Mouse (Mus musculus) CH12.LX (cell line): Measurements from ENCODE around the gene Git2. TPM values are rescaled to one million over a fixed set of nuclear protein-coding genes. Genes with fewer than 3 reads are reported as not detected.

ENCODE experiments used
- DNase-seq: peaks from one replicate; pipeline ENCODE4 v3.0.0-alpha.2; 2013; ENCODE audit errors: extremely low read depth
- H3K27ac ChIP-seq: 2 replicates; pipeline ENCODE4 v1.5.1; 2012; ENCODE audit warnings: low read depth, mild to moderate bottlenecking, control low read depth, moderate library complexity; ENCODE audit not compliant: insufficient read depth
- H3K27me3 ChIP-seq: replicated peaks from 2 replicates; pipeline ENCODE3; 2012; ENCODE audit warnings: inconsistent platforms
- H3K36me3 ChIP-seq, 2 experiments: replicated peaks in 1 of 2; 2 replicates each; pipeline versions ENCODE3 to v1.6.1; 2012; ENCODE audit warnings: inconsistent platforms in 1 of 2, low read length in 1 of 2, mild to moderate bottlenecking in 1 of 2, mixed read lengths in 1 of 2, moderate library complexity in 1 of 2; ENCODE audit not compliant: control insufficient read depth in 1 of 2, insufficient read depth in 1 of 2
- H3K4me1 ChIP-seq, 2 experiments: 2 replicates each; pipeline ENCODE4 v1.6.1; 2012; ENCODE audit warnings: inconsistent platforms in 1 of 2, moderate library complexity in 1 of 2; ENCODE audit not compliant: insufficient read depth in 2 of 2, control insufficient read depth in 1 of 2
- H3K4me2 ChIP-seq: 2 replicates; pipeline ENCODE4 v1.6.1; 2012; ENCODE audit warnings: low read depth, mild to moderate bottlenecking, control low read depth; ENCODE audit not compliant: poor library complexity, insufficient read depth, severe bottlenecking
- H3K4me3 ChIP-seq, 3 experiments: fragments of 150-350 bp in 1 of 3; sonication (generic) in 1 of 3; replicated peaks in 1 of 3; 2 replicates each; pipeline versions ENCODE3 to v1.5.1; 2011 to 2012; ENCODE audit warnings: low read depth in 2 of 3, low read length in 2 of 3, mild to moderate bottlenecking in 2 of 3, moderate library complexity in 2 of 3, control low read depth in 1 of 3, improper control_type of control experiment in 1 of 3, inconsistent platforms in 1 of 3, mixed read lengths in 1 of 3; ENCODE audit not compliant: poor library complexity in 1 of 3
- H3K79me2 ChIP-seq: replicated peaks from 2 replicates; pipeline ENCODE4 v1.6.1; 2012; ENCODE audit warnings: mild to moderate bottlenecking, moderate library complexity; ENCODE audit not compliant: control insufficient read depth, poor library complexity, insufficient read depth, severe bottlenecking; ENCODE audit errors: extremely low read depth
- H3K9ac ChIP-seq: 2 replicates; pipeline ENCODE4 v1.6.1; 2012; ENCODE audit warnings: low read depth, mild to moderate bottlenecking, control low read depth, moderate library complexity; ENCODE audit not compliant: insufficient read depth
- H3K9me3 ChIP-seq: replicated peaks from 2 replicates; pipeline ENCODE3; 2012; ENCODE audit warnings: low read length, inconsistent platforms, mixed read lengths
- BHLHE40 ChIP-seq: IDR thresholded peaks from 2 replicates; pipeline ENCODE4 v1.6.1; 2011; ENCODE audit warnings: mild to moderate bottlenecking, low read depth, low read length, improper control_type of control experiment
- CHD1 ChIP-seq: IDR thresholded peaks from 2 replicates; pipeline ENCODE4 v1.6.1; 2012; ENCODE audit warnings: low read depth, low read length, improper control_type of control experiment, inconsistent platforms
- CHD2 ChIP-seq: IDR thresholded peaks from 2 replicates; pipeline ENCODE4 v1.6.1; 2011; ENCODE audit warnings: low read length, improper control_type of control experiment
- CTCF ChIP-seq, 2 experiments: IDR thresholded peaks in 1 of 2; conservative IDR thresholded peaks in 1 of 2; 2 replicates each; pipeline ENCODE4 v1.5.1; 2011 to 2012; ENCODE audit warnings: low read depth in 2 of 2, low read length in 2 of 2, improper control_type of control experiment in 1 of 2, inconsistent platforms in 1 of 2, mild to moderate bottlenecking in 1 of 2, moderate library complexity in 1 of 2
- E2F4 ChIP-seq: IDR thresholded peaks from 2 replicates; pipeline ENCODE4 v1.6.1; 2011; ENCODE audit warnings: low read depth, low read length, improper control_type of control experiment; ENCODE audit not compliant: insufficient replicate concordance
- ELF1 ChIP-seq: IDR thresholded peaks from 2 replicates; pipeline ENCODE4 v1.6.1; 2014; ENCODE audit warnings: low read depth, mild to moderate bottlenecking, inconsistent platforms, low read length, improper control_type of control experiment
- EP300 ChIP-seq: IDR thresholded peaks from 2 replicates; pipeline ENCODE4 v1.6.1; 2011; ENCODE audit warnings: low read length, improper control_type of control experiment
- ETS1 ChIP-seq: conservative IDR thresholded peaks from 2 replicates; pipeline ENCODE4 v1.6.1; 2012; ENCODE audit warnings: low read depth, mild to moderate bottlenecking, inconsistent platforms, low read length, improper control_type of control experiment, moderate library complexity
- GABPA ChIP-seq: IDR thresholded peaks from 2 replicates; pipeline ENCODE4 v1.6.1; 2012; ENCODE audit warnings: low read depth, low read length, improper control_type of control experiment, inconsistent platforms; ENCODE audit not compliant: insufficient replicate concordance
- HCFC1 ChIP-seq: IDR thresholded peaks from 2 replicates; pipeline ENCODE4 v1.6.1; 2012; ENCODE audit warnings: low read depth, mild to moderate bottlenecking, inconsistent platforms, low read length, improper control_type of control experiment
- IRF4 ChIP-seq: IDR thresholded peaks from 2 replicates; pipeline ENCODE4 v1.6.1; 2014; ENCODE audit warnings: low read depth, mild to moderate bottlenecking, inconsistent platforms, low read length, improper control_type of control experiment
- JUND ChIP-seq: conservative IDR thresholded peaks from 2 replicates; pipeline ENCODE4 v1.6.1; 2011; ENCODE audit warnings: low read depth, low read length, improper control_type of control experiment
- KAT2A ChIP-seq: IDR thresholded peaks from 2 replicates; pipeline ENCODE4 v1.6.1; 2012; ENCODE audit warnings: low read length, improper control_type of control experiment, inconsistent platforms; ENCODE audit not compliant: insufficient replicate concordance
- MAX ChIP-seq: IDR thresholded peaks from 2 replicates; pipeline ENCODE4 v1.6.1; 2011; ENCODE audit warnings: low read length, improper control_type of control experiment
- MAZ ChIP-seq: IDR thresholded peaks from 2 replicates; pipeline ENCODE4 v1.6.1; 2012; ENCODE audit warnings: low read depth, mild to moderate bottlenecking, inconsistent platforms, low read length, improper control_type of control experiment, moderate library complexity
- MEF2A ChIP-seq: IDR thresholded peaks from 2 replicates; pipeline ENCODE4 v1.6.1; 2014; ENCODE audit warnings: low read depth, mild to moderate bottlenecking, inconsistent platforms, low read length, improper control_type of control experiment, borderline replicate concordance
- MXI1 ChIP-seq: IDR thresholded peaks from 2 replicates; pipeline ENCODE4 v1.6.1; 2011; ENCODE audit warnings: mild to moderate bottlenecking, low read depth, low read length, improper control_type of control experiment
- MYC ChIP-seq: IDR thresholded peaks from 2 replicates; pipeline ENCODE4 v1.6.1; 2011; ENCODE audit warnings: low read depth, mild to moderate bottlenecking, improper control_type of control experiment, low read length
- POLR2A ChIP-seq: IDR thresholded peaks from 2 replicates; pipeline ENCODE4 v1.6.1; 2011; ENCODE audit warnings: low read depth, mild to moderate bottlenecking, improper control_type of control experiment, low read length
- RAD21 ChIP-seq: IDR thresholded peaks from 2 replicates; pipeline ENCODE4 v1.6.1; 2011; ENCODE audit warnings: low read depth, mild to moderate bottlenecking, low read length, improper control_type of control experiment, moderate library complexity
- RCOR1 ChIP-seq: conservative IDR thresholded peaks from 2 replicates; pipeline ENCODE4 v1.6.1; 2012; ENCODE audit warnings: low read depth, mild to moderate bottlenecking, inconsistent platforms, low read length, improper control_type of control experiment
- TBP ChIP-seq: conservative IDR thresholded peaks from 2 replicates; pipeline ENCODE4 v1.6.1; 2011; ENCODE audit warnings: low read depth, low read length, improper control_type of control experiment
- TCF12 ChIP-seq: IDR thresholded peaks from 2 replicates; pipeline ENCODE4 v1.6.1; 2014; ENCODE audit warnings: low read depth, mild to moderate bottlenecking, inconsistent platforms, low read length, improper control_type of control experiment
- USF1 ChIP-seq: IDR thresholded peaks from 2 replicates; pipeline ENCODE4 v1.6.1; 2014; ENCODE audit warnings: low read depth, mild to moderate bottlenecking, inconsistent platforms, low read length, improper control_type of control experiment
- USF2 ChIP-seq: conservative IDR thresholded peaks from 2 replicates; pipeline ENCODE4 v1.6.1; 2011; ENCODE audit warnings: low read depth, low read length, improper control_type of control experiment
- ZC3H11A ChIP-seq: IDR thresholded peaks from 2 replicates; pipeline ENCODE4 v1.6.1; 2012; ENCODE audit warnings: low read depth, mild to moderate bottlenecking, inconsistent platforms, low read length, improper control_type of control experiment
- ZKSCAN1 ChIP-seq: IDR thresholded peaks from 2 replicates; pipeline ENCODE4 v1.6.1; 2012; ENCODE audit warnings: low read depth, inconsistent platforms, low read length, improper control_type of control experiment, borderline replicate concordance
- ZNF384 ChIP-seq: IDR thresholded peaks from 2 replicates; pipeline ENCODE4 v1.6.1; 2012; ENCODE audit warnings: low read depth, low read length, improper control_type of control experiment, inconsistent platforms
- dilution Hi-C: fragments of 300-500 bp; cut with MboI; formaldehyde crosslinking; loops from 2 replicates; pipeline ENCODE4 v1.14.3; 2020; ENCODE audit warnings: low sequenced_read_pairs; ENCODE audit not compliant: extremely low pct_unique_long_range_greater_than_20kb, extremely low pct_ligation_motif_present
- in situ Hi-C: fragments of 300-500 bp; cut with MboI; formaldehyde crosslinking; loops from 3 replicates; pipeline ENCODE4 v1.14.3; 2019; ENCODE audit warnings: low sequenced_read_pairs, low pct_ligation_motif_present, low pct_unique_long_range_greater_than_20kb, mixed read lengths
- polyA plus RNA-seq: library from polyadenylated mRNA; unstranded; fragments of >175 nt; gene quantifications from 2 replicates; pipeline ENCODE4 v1.2.1, GENCODE M21; 2012; ENCODE audit warnings: low read depth; ENCODE audit not compliant: insufficient read length
- total RNA-seq, 2 experiments: library from RNA; depleted of rRNA; stranded (reverse); fragments of 300-350 nt in 1 of 2; fragments of >200 nt in 1 of 2; gene quantifications; 2 replicates each; pipeline ENCODE4 v1.2.3; 2012 to 2014

Git2 gene
- total and polyA plus RNA-seq, 3 experiments, result 12.3 to 29.4 (median 22.1) TPM

DNA sequence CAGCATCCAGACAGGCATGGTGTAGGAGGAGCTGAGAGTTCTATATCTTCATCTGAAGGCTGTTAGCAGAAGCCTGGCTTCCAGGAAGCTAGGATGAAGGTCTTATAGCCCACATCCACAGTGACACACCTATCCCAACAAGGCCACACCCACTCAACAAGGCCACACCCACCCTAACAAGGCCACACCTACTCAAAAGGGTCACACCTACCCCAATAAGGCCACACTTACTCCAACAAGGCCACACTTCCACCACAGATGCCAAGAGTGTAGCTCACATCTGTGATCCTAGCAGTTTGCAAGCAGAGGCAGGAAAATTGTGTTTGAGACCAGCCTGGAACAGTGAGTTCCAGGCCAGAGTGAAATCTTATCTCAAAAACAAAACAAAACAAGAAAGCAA lies 87.4 kb downstream of the Git2 start:
- Histone ChIP-seq H3K4me1 (peaks cover 19 to 60% of the 10 kb centered on the region in 2 experiments), H3K27me3 (peaks cover 4% of the 10 kb centered on the region), H3K4me3 (no peak overlapping the region), H3K9me3 (no peaks in the 10 kb centered on the region), H3K27ac (no peak overlapping the region), H3K36me3 (peaks cover 0 to 34% of the 10 kb centered on the region in 2 experiments), H3K79me2 (peaks cover 4% of the 10 kb centered on the region; the same call in 1 of the 2 replicates), H3K4me2 (no peak overlapping the region), H3K9ac (no peak overlapping the region)
- no peak for TF ChIP-seq ZNF384
- TF ChIP-seq CTCF (conservative IDR thresholded peaks at IDR 0.05 in 1 of 2, IDR thresholded peaks at IDR 0.05 in 1 of 2; ENCODE audit: low read depth in 2 of 2, low read length in 2 of 2), result no peak
- TF ChIP-seq EP300, result no peak
- TF ChIP-seq ZKSCAN1, result no peak
- TF ChIP-seq MAX, result no peak
- no peak for TF ChIP-seq RCOR1
- TF ChIP-seq ETS1, result no peak
- TF ChIP-seq MAZ, result no peak
- no peak for TF ChIP-seq USF1
- TF ChIP-seq BHLHE40, result no peak
- TF ChIP-seq MXI1, result no peak
- TF ChIP-seq RAD21, result no peak
- TF ChIP-seq POLR2A, result no peak
- no peak for TF ChIP-seq JUND
- no peak for TF ChIP-seq HCFC1
- TF ChIP-seq KAT2A, result no peak
- dilution Hi-C loops, result no loop called here
- in situ Hi-C loops, result no loop called here
- DNase-seq, result no peak

DNA sequence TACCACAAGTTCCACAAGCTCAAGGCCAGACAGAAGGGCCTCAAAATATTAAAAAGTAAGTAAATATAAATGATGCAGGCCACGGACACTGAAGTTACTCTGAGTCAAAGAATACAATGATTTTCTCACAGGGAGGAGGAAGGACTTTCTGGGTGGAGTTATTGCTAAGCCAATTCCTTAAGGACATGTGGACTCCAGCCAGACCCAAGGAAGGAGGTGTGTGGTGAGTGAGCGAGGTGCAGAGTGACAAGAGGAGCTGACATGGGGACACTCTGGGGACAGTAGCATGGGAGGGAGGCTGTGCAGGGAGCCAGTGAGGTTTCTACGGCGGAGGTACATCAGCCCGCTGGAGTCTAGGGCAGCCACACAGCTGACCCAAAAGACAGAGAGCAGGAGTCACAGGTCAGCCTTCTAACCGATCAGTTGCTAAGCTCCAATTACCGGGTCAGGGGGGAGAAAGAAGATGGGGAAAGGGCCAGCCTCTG lies 88.5 kb downstream of the Git2 start:
- no peak overlapping the region for H3K4me3 ChIP-seq
- H3K4me2 ChIP-seq, result no peak overlapping the region
- DNase-seq, result no peak
- no peaks in the 10 kb centered on the region for H3K27me3 ChIP-seq
- H3K4me1 ChIP-seq, result peaks cover 22 to 71% of the 10 kb centered on the region in 2 experiments
- TF ChIP-seq TBP (no peak), MYC (no peak), ELF1 (no peak), CHD2 (no peak), IRF4 (no peak), GABPA (no peak), JUND (no peak), ETS1 (no peak), MXI1 (no peak), MAX (no peak), ZC3H11A (no peak), BHLHE40 (no peak), USF2 (no peak), MEF2A (no peak), ZNF384 (no peak), E2F4 (no peak), MAZ (no peak), CHD1 (no peak), TCF12 (no peak), POLR2A (no peak)
- TF ChIP-seq, all 38 proteins: peak for 0
- in situ Hi-C loops (no loop called here), dilution Hi-C loops (no loop called here)
- no peaks in the 10 kb centered on the region for H3K9me3 ChIP-seq
- no peak overlapping the region for H3K9ac ChIP-seq
- no peak overlapping the region for H3K27ac ChIP-seq
- H3K36me3 ChIP-seq, result peaks cover 0 to 44% of the 10 kb centered on the region in 2 experiments
- peaks cover 4% of the 10 kb centered on the region; the same call in 1 of the 2 replicates for H3K79me2 ChIP-seq
